Mouse (Mus musculus) heart, postnatal 0 days (tissue): ENCODE data around the gene Nav1. TPM values are rescaled to one million over a fixed set of nuclear protein-coding genes. Genes with fewer than 3 reads are reported as not detected.
"Not testable (repeated sequence)": the region's sequence is repeated elsewhere in the genome, so short reads cannot be mapped to it uniquely, and the experiment has no call there.

Source experiments
- ATAC-seq: fragments of 200-750 bp; cut with Nextera tagmentation; 2 replicates; pipeline ENCODE4 v1.8.0; 2017; ENCODE audit warnings: low read depth, moderate number of reproducible peaks, moderate library complexity; ENCODE audit not compliant: insufficient read depth
- DNase-seq: peaks from one replicate; pipeline ENCODE4 v3.0.0-alpha.2; 2016; ENCODE audit warnings: low spot score
- H3K27ac ChIP-seq: fragments of 300-500 bp; sonication (generic); 2 replicates; pipeline ENCODE4 v1.5.1; 2014; ENCODE audit warnings: low read depth, mild to moderate bottlenecking
- H3K27me3 ChIP-seq: fragments of 300-500 bp; sonication (generic); 2 replicates; pipeline ENCODE4 v1.6.1; 2014; ENCODE audit warnings: low read length, mixed read lengths; ENCODE audit not compliant: control insufficient read depth, insufficient read depth
- H3K36me3 ChIP-seq: fragments of 300-500 bp; sonication (generic); replicated peaks from 2 replicates; pipeline ENCODE4 v1.6.1; 2014; ENCODE audit warnings: low read length, mixed read lengths; ENCODE audit not compliant: control insufficient read depth, insufficient read depth
- H3K4me1 ChIP-seq: fragments of 300-500 bp; sonication (generic); 2 replicates; pipeline ENCODE4 v1.6.1; 2014; ENCODE audit warnings: antibody characterized with exemption; ENCODE audit not compliant: control insufficient read depth, insufficient read depth
- H3K4me2 ChIP-seq: fragments of 300-500 bp; sonication (generic); 2 replicates; pipeline ENCODE4 v1.6.1; 2014; ENCODE audit warnings: low read depth, mild to moderate bottlenecking, low read length, moderate library complexity
- H3K4me3 ChIP-seq: fragments of 300-500 bp; sonication (generic); 2 replicates; pipeline ENCODE4 v1.5.1; 2014; ENCODE audit warnings: low read depth, low read length
- H3K9ac ChIP-seq: fragments of 300-500 bp; sonication (generic); replicated peaks from 2 replicates; pipeline ENCODE4 v1.6.1; 2014; ENCODE audit warnings: low read depth, low read length, mixed read lengths
- H3K9me3 ChIP-seq: fragments of 300-500 bp; sonication (generic); replicated peaks from 2 replicates; pipeline ENCODE4 v1.6.1; 2016; ENCODE audit warnings: low read length; ENCODE audit not compliant: control insufficient read depth
- CTCF ChIP-seq: IDR thresholded peaks from 2 replicates; pipeline ENCODE4 v1.5.1; 2016; ENCODE audit warnings: antibody characterized with exemption, control low read depth, low read depth
- EP300 ChIP-seq: IDR thresholded peaks from 2 replicates; pipeline ENCODE4 v1.6.1; 2016; ENCODE audit warnings: antibody characterized with exemption, low read depth
- WGBS: fragments of 180-500 bp; shearing (Covaris S2); extraction: QIAGEN DNeasy Blood & Tissue Kit; methylation state at CpG from one replicate; pipeline ENCODE4 v1.1.7; 2014; 5-methylcytosine and 5-hydroxymethylcytosine counted together
- polyA plus RNA-seq: library from polyadenylated mRNA; unstranded; fragments of >200 nt; fragmentation: Nextera tagmentation; extraction: Ambion mirVana; gene quantifications from 2 replicates; pipeline ENCODE4 v1.2.1, GENCODE M21; 2015
- total RNA-seq: library from RNA; depleted of rRNA; stranded (reverse); fragments of >200 nt; gene quantifications from 2 replicates; pipeline ENCODE4 v1.2.3, GENCODE M21; 2014; ENCODE audit warnings: low replicate concordance

Nav1 gene
- total and polyA plus RNA-seq, 2 experiments from 2014 or later: 10.3 to 29.9 TPM

GRCm38 (mm10) chr1:135488879-135489278 is 118.2 kb downstream of the Nav1 start:
- DNase-seq (no peak), ATAC-seq (no peak)
- Histone ChIP-seq H3K4me1 (peaks cover 18% of the 10 kb centered on the region), H3K27ac (no peak overlapping the region), H3K36me3 (peaks cover 9% of the 10 kb centered on the region; the same call in 1 of the 2 replicates), H3K4me3 (no peak overlapping the region), H3K4me2 (no peak overlapping the region), H3K9ac (no peak overlapping the region), H3K27me3 (no peaks in the 10 kb centered on the region), H3K9me3 (no peaks in the 10 kb centered on the region)
- 67% methylated on average over 9 of the region's 9 CpGs for WGBS
- no peak for TF ChIP-seq EP300

- peaks cover 15% of the 10 kb centered on the region; the same call in 1 of the 2 replicates for H3K4me1 ChIP-seq
- H3K4me2 ChIP-seq: no peak overlapping the region
- H3K27ac ChIP-seq: 0 out of 2 replicates have a peak overlapping the region, but pooled peaks have one; percentile 8
- no peak for DNase-seq
- no peak for ATAC-seq
- H3K9me3 ChIP-seq: no peaks in the 10 kb centered on the region
- WGBS: 73% methylated on average over 7 of the region's 7 CpGs
- peaks cover 18% of the 10 kb centered on the region for H3K36me3 ChIP-seq
- TF ChIP-seq CTCF (no peak), EP300 (no peak)
- H3K4me3 ChIP-seq: no peak overlapping the region
- H3K9ac ChIP-seq: no peak overlapping the region
- no peaks in the 10 kb centered on the region for H3K27me3 ChIP-seq
Observed at GRCm38 (mm10) chr1:135485179-135485578, 121.9 kb downstream of the Nav1 start.

- DNase-seq, H3K9ac ChIP-seq, H3K9me3 ChIP-seq, H3K4me3 ChIP-seq, H3K27me3 ChIP-seq, ATAC-seq, H3K4me2 ChIP-seq: not testable (repeated sequence)
- H3K4me1 ChIP-seq: peaks cover 20% of the 10 kb centered on the region; the same call in 1 of the 2 replicates
- WGBS: 85% methylated on average over 8 of the region's 9 CpGs
- 0 out of 2 replicates have a peak overlapping the region, but pooled peaks have one; percentile 8 for H3K27ac ChIP-seq
- peaks cover 18% of the 10 kb centered on the region for H3K36me3 ChIP-seq
Observed at GRCm38 (mm10) chr1:135484503-135485051, 122.5 kb downstream of the Nav1 start.

GRCm38 (mm10) chr1:135483971-135484370 is 123.1 kb downstream of the Nav1 start:
- H3K9ac ChIP-seq: no peak overlapping the region
- DNase-seq (no peak), ATAC-seq (no peak)
- H3K4me1 ChIP-seq: peaks cover 25% of the 10 kb centered on the region; the same call in 1 of the 2 replicates
- H3K27me3 ChIP-seq: no peaks in the 10 kb centered on the region
- no peak overlapping the region for H3K4me3 ChIP-seq
- H3K9me3 ChIP-seq: no peaks in the 10 kb centered on the region
- peaks cover 18% of the 10 kb centered on the region for H3K36me3 ChIP-seq
- TF ChIP-seq CTCF (no peak), EP300 (no peak)
- H3K27ac ChIP-seq: no peak overlapping the region
- WGBS: 90% methylated on average over 6 of the region's 6 CpGs
- H3K4me2 ChIP-seq: no peak overlapping the region

GRCm38 (mm10) chr1:135482666-135483065 is 124.4 kb downstream of the Nav1 start:
- peaks cover 29% of the 10 kb centered on the region for H3K4me1 ChIP-seq
- 95% methylated on average over 1 of the region's 1 CpGs for WGBS
- H3K9me3 ChIP-seq: no peaks in the 10 kb centered on the region
- no peak overlapping the region for H3K27ac ChIP-seq
- no peak overlapping the region for H3K4me2 ChIP-seq
- no peaks in the 10 kb centered on the region for H3K27me3 ChIP-seq
- DNase-seq (no peak), ATAC-seq (no peak)
- TF ChIP-seq CTCF (no peak), EP300 (no peak)
- no peak overlapping the region for H3K9ac ChIP-seq
- no peak overlapping the region for H3K4me3 ChIP-seq
- H3K36me3 ChIP-seq: peaks cover 19% of the 10 kb centered on the region

GRCm38 (mm10) chr1:135481656-135482055 is 125.4 kb downstream of the Nav1 start:
- WGBS: 77% methylated on average over 9 of the region's 9 CpGs
- H3K27ac ChIP-seq: no peak overlapping the region
- DNase-seq (no peak), ATAC-seq (no peak)
- H3K4me1 ChIP-seq: peaks cover 29% of the 10 kb centered on the region
- no peaks in the 10 kb centered on the region for H3K9me3 ChIP-seq
- peaks cover 27% of the 10 kb centered on the region for H3K36me3 ChIP-seq
- H3K9ac ChIP-seq: no peak overlapping the region
- no peak overlapping the region for H3K4me2 ChIP-seq
- no peaks in the 10 kb centered on the region for H3K27me3 ChIP-seq
- H3K4me3 ChIP-seq: no peak overlapping the region
- no peak for TF ChIP-seq CTCF
- no peak for TF ChIP-seq EP300
